Mouse (Mus musculus): ENCODE data around the gene Atf4.

Atf4 gene

GRCm38 (mm10) chr15:80249672-80250071, 5.3 kb upstream of the Atf4 start:
- no peak for DNase-seq (ENCODE audit: low read depth, low spot score)

GRCm38 (mm10) chr15:80250586-80250985, 4.4 kb upstream of the Atf4 start:
- no peak for DNase-seq (ENCODE audit: low read depth, low spot score)

- DNase-seq (ENCODE audit: low read depth, low spot score): no peak
Observed at GRCm38 (mm10) chr15:80253530-80253929, 1.5 kb upstream of the Atf4 start.

- no peak for DNase-seq (ENCODE audit: low read depth, low spot score)
Observed at GRCm38 (mm10) chr15:80254207-80254606, 777 bp upstream of the Atf4 start.

GRCm38 (mm10) chr15:80255646-80256121, 700 bp downstream of the Atf4 start:
- DNase-seq (ENCODE audit: low read depth, low spot score): peak; percentile 87

GRCm38 (mm10) chr15:80256242-80256641, 1.3 kb downstream of the Atf4 start:
- no peak for DNase-seq (ENCODE audit: low read depth, low spot score)

- no peak for DNase-seq (ENCODE audit: low read depth, low spot score)
Observed at GRCm38 (mm10) chr15:80256656-80257601, 1.9 kb downstream of the Atf4 start.

- peak; percentile 59 for DNase-seq (ENCODE audit: low read depth, low spot score)
Observed at GRCm38 (mm10) chr15:80257602-80258239, 2.7 kb downstream of the Atf4 start.

GRCm38 (mm10) chr15:80258240-80259170, 3.5 kb downstream of the Atf4 start:
- peak; percentile 81 for DNase-seq (ENCODE audit: low read depth, low spot score)

GRCm38 (mm10) chr15:80259406-80260045, 4.5 kb downstream of the Atf4 start:
- peak; percentile 67 for DNase-seq (ENCODE audit: low read depth, low spot score)

- peak; percentile 83 for DNase-seq (ENCODE audit: low read depth, low spot score)
Observed at GRCm38 (mm10) chr15:80260677-80261076, 5.7 kb downstream of the Atf4 start.

GRCm38 (mm10) chr15:80261100-80261499, 6.1 kb downstream of the Atf4 start:
- DNase-seq (ENCODE audit: low read depth, low spot score): no peak

- peak; percentile 98 for DNase-seq (ENCODE audit: low read depth, low spot score)
Observed at GRCm38 (mm10) chr15:80263610-80264575, 8.9 kb downstream of the Atf4 start, which contains the start of gene Rps19bp1. Gene Rps19bp1 (minus strand): TSS chr15:80264315.

GRCm38 (mm10) chr15:80266281-80266680, 11.3 kb downstream of the Atf4 start:
- DNase-seq (ENCODE audit: low read depth, low spot score): peak; percentile 85

- peak; percentile 81 for DNase-seq (ENCODE audit: low read depth, low spot score)
Observed at GRCm38 (mm10) chr15:80271858-80272396, 16.9 kb downstream of the Atf4 start.

GRCm38 (mm10) chr15:80277107-80277506, 22.1 kb downstream of the Atf4 start:
- no peak for DNase-seq (ENCODE audit: low read depth, low spot score)

- DNase-seq (ENCODE audit: low read depth, low spot score): peak; percentile 77
Observed at GRCm38 (mm10) chr15:80277625-80278024, 22.6 kb downstream of the Atf4 start.

- DNase-seq (ENCODE audit: low read depth, low spot score): no peak
Observed at GRCm38 (mm10) chr15:80278121-80278759, 23.3 kb downstream of the Atf4 start.

- no peak for DNase-seq (ENCODE audit: low read depth, low spot score)
Observed at GRCm38 (mm10) chr15:80279053-80279452, 24.1 kb downstream of the Atf4 start.
